Mouse (Mus musculus) G1E-ER4 (cell line): Measurements from ENCODE around the gene N4bp2l2. TPM values are rescaled to one million over a fixed set of nuclear protein-coding genes. Genes with fewer than 3 reads are reported as not detected.

Experiments
- GATA1 ChIP-seq: IDR thresholded peaks from one replicate; pipeline ENCODE4 v1.8.0; 2012; ENCODE audit warnings: low read length, inconsistent platforms
- polyA plus RNA-seq: library from polyadenylated mRNA; stranded (reverse); fragments of >175 nt; gene quantifications from 2 replicates; pipeline ENCODE4 v1.2.3, GENCODE M21; 2012

The N4bp2l2 gene
- polyA plus RNA-seq, 1 experiment, result 52.6 TPM

DNA sequence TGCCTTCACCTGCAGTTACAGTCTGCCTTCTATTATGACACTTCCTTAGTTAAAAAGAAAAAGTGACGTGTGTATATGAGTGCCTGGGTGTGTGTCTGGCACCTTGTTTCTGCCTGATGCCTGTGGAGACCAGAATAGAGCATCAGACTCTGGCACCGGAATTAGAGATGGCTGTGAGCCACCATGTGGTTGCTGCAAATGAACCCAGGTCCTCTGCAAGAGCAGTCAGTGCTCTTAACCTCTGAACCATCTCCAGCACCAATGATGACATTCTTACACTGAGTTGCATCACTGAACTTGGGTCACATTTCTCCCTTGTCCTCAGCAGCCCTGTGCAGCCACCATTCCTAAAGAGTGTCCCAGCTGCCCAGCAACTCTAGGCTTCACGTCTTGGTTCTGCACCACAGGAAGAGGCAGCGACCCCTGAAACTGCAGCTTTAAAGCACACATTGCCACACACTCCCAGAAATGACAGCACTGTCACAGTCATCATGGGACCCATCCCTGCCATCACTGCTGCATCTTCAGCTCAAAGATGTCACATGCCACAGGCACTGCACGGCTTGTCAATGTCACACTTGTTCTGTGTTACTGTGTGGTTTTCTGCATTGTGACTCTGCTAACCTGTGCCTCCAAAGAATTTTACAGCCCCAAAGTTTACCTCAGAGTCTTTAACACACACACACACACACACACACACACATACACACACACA lies 82.2 kb downstream of the N4bp2l2 start:
- TF ChIP-seq GATA1, result no peak

DNA sequence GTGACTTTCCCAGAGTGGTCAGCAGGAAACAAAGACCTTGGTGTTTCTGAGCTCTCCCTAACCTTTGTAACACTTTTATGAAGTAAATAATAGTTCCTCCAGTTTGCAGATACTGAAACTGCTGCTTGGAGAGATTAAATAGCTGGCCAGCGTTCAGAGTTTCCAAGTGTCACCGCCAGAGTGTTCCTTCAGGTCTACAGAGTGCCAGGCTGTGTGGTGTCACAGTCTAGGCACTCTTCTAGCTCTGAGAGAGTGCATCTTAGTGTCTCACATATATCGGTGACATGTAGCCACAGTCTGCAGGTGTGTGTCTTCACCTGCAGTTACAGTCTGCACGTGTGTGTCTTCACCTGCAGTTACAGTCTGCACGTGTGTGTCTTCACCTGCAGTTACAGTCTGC lies 82.8 kb downstream of the N4bp2l2 start:
- no peak for TF ChIP-seq GATA1

DNA sequence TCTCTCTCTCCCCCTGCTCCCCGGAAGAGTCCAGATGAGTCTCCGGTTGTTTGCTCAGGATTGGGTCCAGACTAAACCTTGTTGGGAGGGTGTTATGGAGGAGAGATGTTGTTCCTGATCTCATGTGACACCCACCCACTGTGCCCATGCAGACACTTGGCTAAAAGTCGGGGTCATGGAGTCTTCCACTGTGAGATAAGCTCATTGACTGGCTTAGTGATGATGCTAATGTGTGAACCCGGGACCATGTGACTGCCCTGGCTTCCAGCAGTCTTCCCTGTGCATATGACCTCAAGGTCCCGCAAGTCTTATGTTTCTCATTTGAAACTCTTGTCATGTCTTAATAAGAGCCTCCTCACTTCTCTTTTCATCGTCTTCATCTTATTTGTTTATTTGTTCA lies 84.8 kb downstream of the N4bp2l2 start:
- TF ChIP-seq GATA1, result no peak

DNA sequence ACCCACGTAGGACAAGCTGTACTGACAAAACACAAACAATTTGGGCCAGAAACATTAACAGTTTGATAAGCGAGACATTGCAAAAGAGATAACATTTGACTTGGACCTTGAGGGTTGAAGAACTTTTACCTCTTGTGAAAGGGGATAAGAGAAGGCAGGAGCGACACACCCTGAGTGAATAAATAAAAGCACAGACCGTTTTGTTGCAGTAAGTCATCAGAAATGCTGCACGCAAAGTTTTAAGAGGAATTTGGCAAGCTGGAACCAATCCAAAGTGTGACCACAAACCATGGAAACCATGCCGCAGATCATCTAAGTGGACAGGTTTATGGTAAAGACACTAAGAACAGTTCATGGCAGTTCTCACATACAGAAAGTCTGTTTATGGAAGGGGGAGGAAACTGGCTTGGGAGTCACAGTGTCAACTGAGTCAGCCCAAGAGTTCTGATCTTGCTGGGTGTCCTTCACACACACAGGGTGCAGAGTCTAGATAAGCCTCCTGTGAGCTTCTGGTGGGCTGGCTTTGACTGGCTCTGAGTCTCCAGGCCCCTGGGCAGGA lies 87.3 kb downstream of the N4bp2l2 start:
- TF ChIP-seq GATA1, result no peak

DNA sequence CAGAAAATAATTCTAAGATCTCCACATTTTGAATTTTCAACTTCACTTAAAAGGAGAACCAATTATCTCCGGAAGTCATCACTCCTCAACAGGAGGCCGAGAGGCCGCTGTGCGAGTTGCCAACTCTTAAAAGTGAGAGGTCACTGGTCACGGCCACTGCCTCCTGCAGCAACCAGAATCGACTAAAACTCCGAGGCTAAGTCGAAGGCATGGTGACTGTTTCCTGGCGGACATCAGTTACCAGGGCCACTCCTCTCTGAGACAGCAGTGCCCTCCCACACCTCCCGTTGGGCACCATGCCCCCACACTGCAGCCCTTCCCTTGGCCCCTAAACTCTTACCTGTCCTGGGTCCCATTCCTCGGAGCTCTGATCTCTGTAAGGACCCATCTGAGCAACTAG lies 89.2 kb downstream of the N4bp2l2 start:
- TF ChIP-seq GATA1, result no peak

DNA sequence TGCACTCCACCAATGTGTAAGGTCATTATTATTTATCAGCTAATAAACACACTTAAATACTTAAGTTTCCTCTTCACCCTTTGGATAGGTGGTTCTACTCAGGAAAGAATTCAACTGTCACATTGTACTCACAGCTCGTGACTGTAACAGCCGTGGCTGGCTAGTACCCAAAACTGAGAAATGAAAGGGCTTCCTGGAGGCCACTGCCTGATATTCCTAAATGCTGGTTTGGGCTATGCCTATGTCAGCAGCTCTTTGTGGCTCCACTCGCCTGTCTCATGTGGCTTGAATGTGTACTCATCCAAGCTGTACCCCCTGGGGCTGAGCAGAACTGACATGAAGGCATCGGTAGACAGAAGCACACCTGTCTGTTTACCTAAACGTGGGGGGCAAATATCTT lies 91.1 kb downstream of the N4bp2l2 start:
- no peak for TF ChIP-seq GATA1

DNA sequence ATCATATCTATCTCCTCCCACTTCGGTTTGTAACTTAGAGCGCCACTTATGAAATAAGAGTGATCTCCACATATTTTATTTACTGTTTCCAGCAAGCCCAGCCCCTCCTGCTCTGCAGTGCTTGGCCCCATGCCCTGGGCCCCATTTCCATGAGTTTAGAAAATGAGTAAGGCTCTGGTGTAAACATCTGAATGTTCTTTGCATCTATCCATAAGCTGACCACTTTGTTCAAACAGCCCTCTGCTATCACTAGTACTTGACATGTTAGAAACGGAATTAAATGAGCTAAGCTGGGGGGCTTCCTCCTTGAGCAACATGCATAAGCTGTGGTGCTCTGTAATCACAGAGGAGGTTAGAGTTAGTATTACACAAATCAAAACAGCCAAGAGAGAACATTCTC lies 91.6 kb downstream of the N4bp2l2 start:
- TF ChIP-seq GATA1, result no peak

DNA sequence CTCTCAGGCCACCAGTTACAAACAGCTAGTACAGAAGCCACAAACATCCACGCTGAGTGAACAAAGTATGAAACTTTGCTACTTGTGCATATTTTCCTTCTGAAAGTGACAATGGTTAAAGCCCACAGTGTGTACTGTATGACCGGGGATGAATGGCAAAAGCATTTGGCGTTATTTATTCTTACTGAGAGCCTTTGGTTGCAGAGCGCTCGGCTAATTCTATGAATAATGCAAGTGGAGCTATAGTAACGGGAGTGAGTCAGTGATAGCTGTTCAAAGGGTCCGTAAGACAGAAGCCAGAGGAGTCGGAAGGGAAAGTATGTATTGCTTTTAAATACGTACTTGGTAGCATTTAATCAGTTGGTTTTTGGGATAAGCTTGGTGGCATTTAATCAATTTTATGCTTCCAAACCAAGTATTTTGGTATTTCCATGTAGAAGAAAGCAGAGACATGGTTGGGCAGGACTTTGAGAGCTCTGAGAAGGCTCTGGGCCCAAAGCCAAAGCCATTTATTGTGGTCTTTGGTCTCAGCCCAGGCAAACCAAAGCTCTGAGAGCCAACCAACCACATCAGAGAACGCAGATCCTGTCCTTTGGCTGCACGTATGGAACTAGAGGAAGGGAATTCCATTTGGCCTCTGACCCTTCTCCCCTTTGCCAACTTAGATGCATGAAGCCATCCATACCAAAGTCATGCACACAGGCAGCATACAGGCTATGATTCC lies 95.3 kb downstream of the N4bp2l2 start:
- TF ChIP-seq GATA1, result no peak

DNA sequence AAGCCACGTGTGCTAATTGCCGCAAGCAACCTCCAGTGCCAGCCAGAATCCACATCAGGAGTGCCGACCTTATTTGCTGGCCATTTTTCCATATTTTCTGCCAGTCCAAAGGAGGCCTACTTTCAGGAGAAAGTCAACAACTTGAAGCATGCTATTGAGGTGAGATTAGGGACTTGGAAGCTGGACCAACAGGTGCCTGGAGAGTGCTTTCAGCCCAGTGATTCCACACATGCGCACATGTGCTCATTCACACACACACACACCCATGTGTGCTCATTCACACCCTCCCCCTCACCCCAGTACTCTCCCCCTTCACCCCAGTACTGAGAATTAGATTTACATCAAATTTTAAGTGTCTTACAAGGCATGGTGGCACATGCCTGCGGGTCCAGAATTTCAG lies 99.0 kb downstream of the N4bp2l2 start:
- no peak for TF ChIP-seq GATA1

DNA sequence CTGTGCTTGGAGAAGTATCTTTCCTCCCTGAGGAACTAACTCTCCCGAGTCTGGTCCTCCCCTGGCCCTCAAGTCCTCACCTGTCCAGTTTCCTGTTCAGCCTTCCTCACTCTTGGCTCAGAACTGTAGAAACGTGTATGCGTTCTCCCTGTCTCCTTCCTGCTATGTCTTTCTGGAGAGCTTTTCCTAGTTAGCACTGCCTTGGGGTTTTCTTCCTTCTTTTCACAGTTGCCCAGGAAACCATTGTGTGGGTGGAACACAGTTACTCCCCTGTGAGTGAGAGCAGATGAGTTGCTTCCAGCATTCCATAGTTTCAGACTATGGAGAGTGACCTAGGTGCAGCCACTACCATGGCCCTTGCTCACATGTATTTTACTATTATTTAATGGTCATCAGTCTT lies 99.8 kb downstream of the N4bp2l2 start:
- TF ChIP-seq GATA1, result no peak

DNA sequence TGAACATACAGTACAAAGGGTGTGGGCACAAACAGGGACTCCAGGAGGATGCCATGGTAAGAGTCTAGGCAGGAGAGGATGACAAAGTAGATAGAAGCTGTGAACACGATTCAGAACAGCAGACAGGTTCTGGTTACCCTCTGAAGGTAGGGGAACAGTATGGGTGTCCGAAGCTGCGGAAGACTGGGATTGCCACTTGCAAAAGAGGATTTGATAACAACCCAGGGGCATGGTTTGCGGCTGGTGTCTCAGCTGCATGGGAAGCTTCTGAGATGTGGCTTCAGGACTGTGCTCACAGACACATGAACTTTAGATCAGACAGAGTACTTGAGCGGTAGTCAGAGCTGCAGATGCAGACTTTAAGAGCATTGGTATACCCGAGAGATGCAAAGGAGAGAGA lies 101.6 kb downstream of the N4bp2l2 start:
- TF ChIP-seq GATA1, result no peak

DNA sequence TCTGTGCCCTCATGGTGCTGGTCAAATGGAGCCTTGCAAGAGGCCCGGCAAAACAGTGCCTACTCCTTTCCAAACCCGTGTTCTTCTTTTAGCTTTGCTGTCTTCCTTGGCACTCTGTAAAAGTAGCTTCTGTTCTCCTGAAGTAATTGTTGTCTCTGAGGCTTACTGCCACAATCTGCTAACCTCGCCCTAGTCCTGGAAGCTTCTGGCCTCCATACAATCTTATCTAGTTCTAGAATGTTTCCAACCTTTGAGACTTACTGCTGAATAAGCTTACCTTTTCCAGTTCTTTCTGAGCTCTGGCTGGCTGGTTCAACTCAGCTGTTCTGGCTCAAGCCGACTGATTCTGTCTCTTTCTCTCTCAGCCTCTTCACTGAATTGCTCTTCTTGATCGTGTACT lies 104.2 kb downstream of the N4bp2l2 start:
- TF ChIP-seq GATA1, result no peak

DNA sequence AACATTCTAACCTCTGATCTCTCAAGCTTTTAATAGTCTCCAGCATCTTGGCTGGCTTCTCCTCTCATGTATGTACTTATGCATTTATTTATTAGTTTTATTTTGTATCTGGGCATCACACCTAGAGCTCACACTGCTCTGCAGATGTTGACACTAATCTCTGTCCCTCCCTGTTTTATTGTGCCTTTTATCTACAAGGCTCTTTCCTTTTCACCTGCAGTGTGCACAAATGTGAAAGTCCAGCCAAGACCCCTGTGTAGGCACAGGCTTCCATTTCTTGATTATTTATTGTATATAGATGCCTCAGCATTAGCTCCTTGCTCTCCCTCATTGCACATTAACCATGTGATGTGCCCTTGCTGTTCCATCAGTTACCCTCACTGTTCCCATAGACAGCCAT lies 104.6 kb downstream of the N4bp2l2 start:
- TF ChIP-seq GATA1, result no peak

DNA sequence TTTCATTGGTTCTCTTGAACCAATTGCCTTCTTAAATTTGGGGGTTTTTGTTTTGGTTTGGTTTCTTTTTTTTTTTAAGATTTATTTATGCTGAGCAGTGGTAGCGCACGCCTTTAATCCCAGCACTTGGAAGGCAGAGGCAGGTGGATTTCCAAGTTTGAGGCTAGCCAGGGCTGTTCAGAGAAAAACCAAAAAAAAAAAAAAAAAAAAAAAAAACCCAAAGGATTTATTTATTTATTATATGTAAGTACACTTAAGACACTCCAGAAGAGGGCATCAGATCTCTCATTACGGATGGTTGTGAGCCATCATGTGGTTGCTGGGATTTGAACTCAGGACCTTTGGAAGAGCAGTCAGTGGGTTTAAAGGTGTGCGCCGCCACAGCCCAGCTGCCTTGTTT lies 105.1 kb downstream of the N4bp2l2 start:
- TF ChIP-seq GATA1, result no peak

DNA sequence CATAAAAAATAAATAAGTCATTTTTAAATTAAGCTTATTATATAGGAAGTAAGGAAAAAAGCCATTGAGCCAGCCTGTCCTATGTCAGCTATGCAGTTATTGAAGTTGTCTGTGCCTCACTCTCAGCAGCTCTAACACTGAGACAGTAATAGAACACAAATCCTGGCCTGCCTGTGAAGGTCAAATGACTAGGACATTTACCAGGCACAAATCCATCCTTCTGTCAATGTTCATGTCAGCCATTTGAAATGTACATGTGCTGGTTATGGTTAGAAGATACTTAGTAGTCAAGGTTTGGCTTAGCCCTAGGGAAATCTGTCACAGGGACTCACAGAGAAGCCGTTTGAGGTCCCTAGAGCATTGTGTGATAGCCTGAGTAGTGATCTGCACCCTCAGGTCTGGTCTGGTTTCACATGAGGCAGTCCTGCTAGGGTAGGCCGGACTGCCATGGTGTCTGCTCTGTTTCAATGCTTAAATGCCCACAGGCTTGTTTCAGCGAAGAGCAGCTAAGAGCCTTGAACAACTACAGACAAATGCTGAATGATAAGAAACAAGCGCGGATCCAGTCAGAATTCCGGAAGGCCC lies 106.4 kb downstream of the N4bp2l2 start:
- TF ChIP-seq GATA1, result no peak

Other genes with a start within 250 kb of the N4bp2l2 start
- not detected in 2 replicates for gene Zar1l, start 148.0 kb downstream of the N4bp2l2 start, polyA plus RNA-seq
- 8.6 and 10.0 TPM in 2 replicates for gene Brca2, start 143.6 kb downstream of the N4bp2l2 start, polyA plus RNA-seq
- gene N4bp2l1, start 69.0 kb downstream of the N4bp2l2 start, polyA plus RNA-seq, result 0.30 and 0.31 TPM in 2 replicates
- gene Pds5b, start 7.6 kb upstream of the N4bp2l2 start, polyA plus RNA-seq, result 2.4 and 2.6 TPM in 2 replicates